Mouse (Mus musculus) heart, postnatal 0 days (tissue): ENCODE results near the gene Kdm5b.

Source experiments
- CTCF ChIP-seq: IDR thresholded peaks from 2 replicates; pipeline ENCODE4 v1.5.1; 2016; ENCODE audit warnings: antibody characterized with exemption, control low read depth, low read depth
- EP300 ChIP-seq: IDR thresholded peaks from 2 replicates; pipeline ENCODE4 v1.6.1; 2016; ENCODE audit warnings: antibody characterized with exemption, low read depth

DNA sequence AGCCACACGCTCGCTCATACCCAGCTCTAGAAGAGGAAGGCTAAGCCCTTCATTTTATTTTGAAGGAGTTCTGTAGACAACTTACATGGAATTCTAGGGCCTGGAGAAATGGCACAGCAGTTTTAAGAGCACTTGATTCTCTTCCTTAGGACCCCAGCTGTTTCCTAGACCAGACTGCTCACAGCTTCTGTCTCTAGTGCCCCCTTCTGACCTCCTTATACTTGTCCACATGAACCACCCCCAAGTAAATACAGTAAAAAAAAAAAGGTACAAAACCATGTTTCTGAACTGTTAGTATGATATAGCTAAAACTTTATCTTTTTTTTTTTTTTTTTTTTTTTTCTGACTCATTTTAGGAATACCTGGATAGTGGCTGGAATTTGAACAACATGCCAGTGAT, 44.1 kb downstream of the Kdm5b start:
- no peak for TF ChIP-seq CTCF
- no peak for TF ChIP-seq EP300
